Mouse (Mus musculus) liver, embryonic 14.5 days (tissue): Measurements from ENCODE around the gene Mex3d. TPM values are rescaled to one million over a fixed set of nuclear protein-coding genes. Genes with fewer than 3 reads are reported as not detected.
A peak's percentile ranks its signal among the peaks of the same experiment; 100 is the strongest.

Experiments
- ATAC-seq: fragments of 200-750 bp; cut with Nextera tagmentation; 2 replicates; pipeline ENCODE4 v1.8.0; 2017; ENCODE audit warnings: moderate number of reproducible peaks, mild to moderate bottlenecking, moderate library complexity; ENCODE audit not compliant: insufficient read depth
- DNase-seq, 3 experiments: peaks; one replicate each; pipeline ENCODE4 v3.0.0-alpha.2; 2012 to 2013; ENCODE audit warnings: low read depth in 3 of 3, low spot score in 3 of 3
- H3K27ac ChIP-seq: fragments of 300-500 bp; sonication (generic); 2 replicates; pipeline ENCODE4 v1.5.1; 2014; ENCODE audit warnings: moderate library complexity, mild to moderate bottlenecking, control low read depth, inconsistent platforms
- H3K27me3 ChIP-seq: fragments of 300-500 bp; sonication (generic); 2 replicates; pipeline ENCODE4 v1.6.1; 2014; ENCODE audit warnings: mild to moderate bottlenecking, low read length, moderate library complexity; ENCODE audit not compliant: control insufficient read depth, insufficient read depth
- H3K36me3 ChIP-seq: fragments of 300-500 bp; sonication (generic); replicated peaks from 2 replicates; pipeline ENCODE4 v1.6.1; 2014; ENCODE audit warnings: low read depth; ENCODE audit not compliant: control insufficient read depth, insufficient read depth
- H3K4me1 ChIP-seq, 2 experiments: fragments of 200-500 bp in 1 of 2; fragments of 300-500 bp in 1 of 2; sonication (generic) in 1 of 2; replicated peaks; 2 replicates each; pipeline ENCODE4 v1.6.1; 2012 to 2014; ENCODE audit warnings: antibody characterized with exemption in 1 of 2, inconsistent platforms in 1 of 2, low read length in 1 of 2; ENCODE audit not compliant: control insufficient read depth in 2 of 2, insufficient read depth in 2 of 2
- H3K4me2 ChIP-seq: fragments of 300-500 bp; sonication (generic); 2 replicates; pipeline ENCODE4 v1.6.1; 2014; ENCODE audit warnings: low read depth, mild to moderate bottlenecking, control low read depth, moderate library complexity
- H3K4me3 ChIP-seq, 2 experiments: fragments of 200-500 bp in 1 of 2; fragments of 300-500 bp in 1 of 2; sonication (generic) in 1 of 2; 2 replicates each; pipeline ENCODE4 v1.5.1; 2012 to 2014; ENCODE audit warnings: low read depth in 2 of 2, low read length in 2 of 2, mild to moderate bottlenecking in 2 of 2, control low read depth in 1 of 2, inconsistent platforms in 1 of 2, moderate library complexity in 1 of 2; ENCODE audit not compliant: insufficient read depth in 1 of 2
- H3K9ac ChIP-seq: fragments of 300-500 bp; sonication (generic); replicated peaks from 2 replicates; pipeline ENCODE4 v1.6.1; 2014; ENCODE audit warnings: mild to moderate bottlenecking, control low read depth, moderate library complexity
- H3K9me3 ChIP-seq: fragments of 300-500 bp; sonication (generic); 2 replicates; pipeline ENCODE4 v1.6.1; 2016; ENCODE audit warnings: low read length, mixed read lengths; ENCODE audit not compliant: control insufficient read depth
- CTCF ChIP-seq: IDR thresholded peaks from 2 replicates; pipeline ENCODE4 v1.5.1; 2016; ENCODE audit warnings: antibody characterized with exemption, low read depth, control low read depth
- EP300 ChIP-seq: IDR thresholded peaks from 2 replicates; pipeline ENCODE4 v1.6.1; 2016; ENCODE audit warnings: antibody characterized with exemption, low read depth
- WGBS: fragments of 180-500 bp; shearing (Covaris S2); extraction: QIAGEN DNeasy Blood & Tissue Kit; methylation state at CpG from one replicate; pipeline ENCODE4 v1.1.7; 2014; ENCODE audit not compliant: insufficient replicate concordance; 5-methylcytosine and 5-hydroxymethylcytosine counted together
- polyA plus RNA-seq, 2 experiments: library from polyadenylated mRNA; depleted of rRNA in 1 of 2; stranded (reverse) in 1 of 2; unstranded in 1 of 2; fragments of >200 nt; fragmentation: Nextera tagmentation in 1 of 2; extraction: Ambion mirVana in 1 of 2; gene quantifications; 2 replicates each; pipeline versions ENCODE4 v1.2.1 to v1.2.3; 2012 to 2014

Gene Mex3d
- polyA plus RNA-seq, 2 experiments = 0.55 to 3.3 TPM

GRCm38 (mm10) chr10:80396822-80397523 lies 9.5 kb upstream of the Mex3d start:
- no peak for TF ChIP-seq CTCF
- TF ChIP-seq EP300 = no peak
- 71% methylated on average over 11 of the region's 11 CpGs for WGBS
- DNase-seq (no peak), ATAC-seq (no peak)
- peaks cover 17 to 19% of the 10 kb centered on the region in 2 experiments for H3K4me1 ChIP-seq
- H3K4me2 ChIP-seq = peak overlapping the region; percentile 99
- no peaks in the 10 kb centered on the region for H3K9me3 ChIP-seq
- peak overlapping the region; percentile 97 for H3K27ac ChIP-seq
- peaks cover 30% of the 10 kb centered on the region for H3K36me3 ChIP-seq
- peak overlapping the region; percentile 88 for H3K9ac ChIP-seq
- H3K27me3 ChIP-seq = no peaks in the 10 kb centered on the region
- peak overlapping the region in 1 of 2 experiments; percentile 90; a peak in 2 of 4 replicates for H3K4me3 ChIP-seq

DNA sequence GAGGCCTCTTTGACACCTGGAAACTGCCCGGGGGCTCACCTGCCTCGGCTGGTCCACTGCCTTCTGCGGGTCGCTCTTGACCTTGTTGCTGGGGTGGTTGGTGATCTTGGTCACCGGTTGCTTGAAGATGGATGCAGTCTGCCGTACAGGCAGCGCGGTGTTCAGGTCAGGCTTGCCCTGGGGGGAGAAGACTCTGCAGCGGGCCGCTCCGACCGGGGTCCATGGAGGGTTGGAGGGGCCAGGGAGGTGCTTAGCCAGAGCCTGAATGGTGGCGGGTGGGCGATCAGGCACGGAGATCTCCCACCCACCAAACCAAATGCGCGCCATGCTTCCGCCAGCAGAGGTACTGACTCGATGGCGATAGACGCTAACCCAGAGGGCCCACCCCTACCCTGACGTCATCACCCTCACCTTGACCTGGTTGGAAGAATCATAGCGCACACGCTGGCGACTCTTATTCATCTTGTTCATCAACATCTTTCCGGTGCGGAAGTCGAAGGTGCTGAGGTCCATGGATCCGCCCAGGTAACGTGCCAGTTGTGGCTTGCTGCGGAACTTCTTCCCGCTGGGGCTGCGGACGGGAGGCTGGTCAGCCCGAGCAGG lies 7.7 kb upstream of the Mex3d start:
- Histone ChIP-seq H3K27ac (no peak overlapping the region), H3K9ac (no peak overlapping the region), H3K4me3 (no peak overlapping the region), H3K4me1 (peaks cover 11 to 15% of the 10 kb centered on the region in 2 experiments), H3K36me3 (peaks cover 33% of the 10 kb centered on the region), H3K27me3 (no peaks in the 10 kb centered on the region), H3K4me2 (no peak overlapping the region), H3K9me3 (no peaks in the 10 kb centered on the region)
- 91% methylated on average over 35 of the region's 35 CpGs for WGBS
- DNase-seq (no peak), ATAC-seq (no peak)
- TF ChIP-seq EP300 (no peak), CTCF (no peak)

DNA sequence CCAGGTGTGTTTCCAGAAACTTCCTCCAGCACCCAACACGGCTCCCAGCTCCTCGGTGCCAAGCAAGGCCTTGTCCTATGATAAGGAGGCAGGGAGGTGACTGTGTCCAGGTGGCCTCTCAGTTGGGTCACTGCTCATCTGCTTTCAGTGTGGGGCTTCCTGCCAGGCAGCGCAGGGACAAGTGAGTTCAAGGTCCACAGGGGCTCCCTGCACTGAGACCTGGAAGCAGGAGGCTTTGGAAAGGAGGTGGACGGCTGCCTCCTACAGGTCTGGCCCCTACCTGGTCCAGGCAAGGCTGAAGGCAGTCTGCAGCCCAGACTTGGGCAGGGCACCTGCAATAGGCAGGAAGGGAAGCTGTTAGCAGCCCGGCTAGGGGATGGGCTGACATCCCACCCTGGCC lies 5.2 kb upstream of the Mex3d start:
- H3K4me2 ChIP-seq = no peak overlapping the region
- ATAC-seq (no peak), DNase-seq (no peak)
- no peak for TF ChIP-seq CTCF
- TF ChIP-seq EP300 = no peak
- H3K4me1 ChIP-seq = peaks cover 14 to 16% of the 10 kb centered on the region in 2 experiments
- H3K27ac ChIP-seq = no peak overlapping the region
- 77% methylated on average over 5 of the region's 5 CpGs for WGBS
- H3K27me3 ChIP-seq = no peaks in the 10 kb centered on the region
- no peak overlapping the region for H3K9ac ChIP-seq
- H3K9me3 ChIP-seq = no peaks in the 10 kb centered on the region
- H3K4me3 ChIP-seq = no peak overlapping the region
- H3K36me3 ChIP-seq = peaks cover 33% of the 10 kb centered on the region

DNA sequence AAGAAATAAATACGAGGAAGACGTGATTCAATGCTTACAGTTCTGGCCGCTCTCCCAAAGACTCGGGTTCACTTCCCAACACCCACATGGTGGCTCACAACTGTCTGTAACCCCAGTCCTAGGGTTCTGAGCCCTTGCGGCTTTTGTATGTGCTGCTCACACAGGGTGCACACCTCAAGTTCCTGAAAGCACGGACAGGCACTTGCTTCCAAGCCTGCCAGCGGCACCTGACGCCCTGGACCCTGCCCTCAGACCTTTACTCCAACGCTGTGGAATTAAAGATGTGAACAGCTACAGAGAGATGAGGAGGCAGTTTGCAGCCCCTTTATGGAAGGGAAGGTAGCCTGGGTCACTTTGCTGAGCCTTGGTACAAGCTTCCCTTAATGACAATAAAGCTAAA lies 3.2 kb upstream of the Mex3d start:
- peaks cover 33% of the 10 kb centered on the region for H3K36me3 ChIP-seq
- H3K4me2 ChIP-seq = no peak overlapping the region
- peaks cover 17% of the 10 kb centered on the region in 2 experiments for H3K4me1 ChIP-seq
- H3K27ac ChIP-seq = no peak overlapping the region
- no peaks in the 10 kb centered on the region for H3K9me3 ChIP-seq
- WGBS = 80% methylated on average over 9 of the region's 9 CpGs
- DNase-seq (no peak), ATAC-seq (no peak)
- H3K27me3 ChIP-seq = no peaks in the 10 kb centered on the region; the same call in 1 of the 2 replicates
- TF ChIP-seq CTCF = no peak
- H3K9ac ChIP-seq = no peak overlapping the region
- H3K4me3 ChIP-seq = no peak overlapping the region

- Histone ChIP-seq H3K27me3 (no peaks in the 10 kb centered on the region; the same call in 1 of the 2 replicates), H3K36me3 (peaks cover 23% of the 10 kb centered on the region), H3K4me3 (no peak overlapping the region), H3K9me3 (no peaks in the 10 kb centered on the region), H3K27ac (no peak overlapping the region), H3K9ac (no peak overlapping the region), H3K4me2 (no peak overlapping the region), H3K4me1 (peaks cover 31 to 32% of the 10 kb centered on the region in 2 experiments)
- TF ChIP-seq EP300 = no peak
- no peak for TF ChIP-seq CTCF
- WGBS = 58% methylated on average over 4 of the region's 4 CpGs
- ATAC-seq (no peak), DNase-seq (no peak)
These were observed 1.8 kb upstream of the Mex3d start for GRCm38 (mm10) chr10:80389185-80389708.
